Mouse (Mus musculus) midbrain, postnatal 0 days (tissue): Measurements from ENCODE around the gene Zfhx3. TPM values are rescaled to one million over a fixed set of nuclear protein-coding genes. Genes with fewer than 3 reads are reported as not detected.
A peak's percentile ranks its signal among the peaks of the same experiment; 100 is the strongest.

Experiments used
- ATAC-seq: fragments of 200-750 bp; cut with Nextera tagmentation; 2 replicates; pipeline ENCODE4 v1.8.0; 2017; ENCODE audit warnings: moderate number of reproducible peaks, mild to moderate bottlenecking, moderate TSS enrichment, moderate library complexity; ENCODE audit not compliant: low FRiP score
- DNase-seq: peaks from one replicate; pipeline ENCODE4 v3.0.0-alpha.2; 2015; ENCODE audit warnings: low spot score
- H3K27ac ChIP-seq: fragments of 300-500 bp; sonication (generic); 2 replicates; pipeline ENCODE4 v1.5.1; 2014; ENCODE audit warnings: low read depth, mild to moderate bottlenecking, low read length, mixed read lengths
- H3K27me3 ChIP-seq: fragments of 300-500 bp; sonication (generic); 2 replicates; pipeline ENCODE4 v1.6.1; 2014; ENCODE audit warnings: low read length, control low read depth, mixed read lengths; ENCODE audit not compliant: insufficient read depth
- H3K36me3 ChIP-seq: fragments of 300-500 bp; sonication (generic); 2 replicates; pipeline ENCODE4 v1.6.1; 2014; ENCODE audit warnings: low read length, control low read depth, mixed read lengths; ENCODE audit not compliant: insufficient read depth
- H3K4me1 ChIP-seq: fragments of 300-500 bp; sonication (generic); 2 replicates; pipeline ENCODE4 v1.6.1; 2014; ENCODE audit warnings: mild to moderate bottlenecking, control low read depth, antibody characterized with exemption, low read length, mixed read lengths; ENCODE audit not compliant: insufficient read depth
- H3K4me2 ChIP-seq: fragments of 300-500 bp; sonication (generic); 2 replicates; pipeline ENCODE4 v1.6.1; 2014; ENCODE audit warnings: low read depth, mild to moderate bottlenecking, low read length, mixed read lengths; ENCODE audit not compliant: poor library complexity, severe bottlenecking
- H3K4me3 ChIP-seq: fragments of 300-500 bp; sonication (generic); 2 replicates; pipeline ENCODE4 v1.5.1; 2014; ENCODE audit warnings: low read depth, mild to moderate bottlenecking, low read length, moderate library complexity
- H3K9ac ChIP-seq: fragments of 300-500 bp; sonication (generic); replicated peaks from 2 replicates; pipeline ENCODE4 v1.6.1; 2014; ENCODE audit warnings: mild to moderate bottlenecking, low read length, moderate library complexity, mixed read lengths; ENCODE audit not compliant: poor library complexity, severe bottlenecking
- H3K9me3 ChIP-seq: fragments of 300-500 bp; sonication (generic); 2 replicates; pipeline ENCODE4 v1.6.1; 2016; ENCODE audit warnings: low read length, control low read depth
- CTCF ChIP-seq: IDR thresholded peaks from 2 replicates; pipeline ENCODE4 v1.5.1; 2016; ENCODE audit warnings: antibody characterized with exemption, mild to moderate bottlenecking
- WGBS: fragments of 180-500 bp; shearing (Covaris S2); extraction: QIAGEN DNeasy Blood & Tissue Kit; methylation state at CpG from one replicate; pipeline ENCODE4 v1.1.7; 2014; 5-methylcytosine and 5-hydroxymethylcytosine counted together
- polyA plus RNA-seq: library from polyadenylated mRNA; unstranded; fragments of >200 nt; fragmentation: Nextera tagmentation; extraction: Ambion mirVana; gene quantifications from 2 replicates; pipeline ENCODE4 v1.2.1, GENCODE M21; 2015
- total RNA-seq: library from RNA; depleted of rRNA; stranded (reverse); fragments of >200 nt; gene quantifications from 2 replicates; pipeline ENCODE4 v1.2.3, GENCODE M21; 2014

The Zfhx3 gene
- total and polyA plus RNA-seq, 2 experiments from 2014 or later, result 33.1 to 44.5 TPM

DNA sequence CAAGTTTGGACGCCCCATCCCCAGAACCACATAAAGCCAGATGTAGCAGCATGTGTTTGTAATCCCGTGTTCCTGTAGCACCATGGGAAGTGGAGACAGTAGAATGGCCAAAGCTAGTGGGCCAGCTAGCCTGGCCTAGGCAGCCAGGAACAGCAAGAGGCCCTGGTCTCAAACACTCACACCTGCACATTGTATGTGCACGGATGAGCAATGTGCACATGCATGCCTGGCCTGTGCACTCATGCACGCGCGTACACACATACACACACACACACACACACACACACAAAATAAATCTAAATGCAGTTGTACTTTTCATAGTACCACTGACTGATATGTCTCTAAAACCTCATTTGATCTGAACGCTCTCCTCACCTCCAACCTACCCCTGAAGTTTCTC, 938.9 kb downstream of the Zfhx3 start:
- ATAC-seq (no peak), DNase-seq (no peak)
- Histone ChIP-seq H3K4me1 (no peaks in the 10 kb centered on the region), H3K9ac (no peak overlapping the region), H3K4me2 (no peak overlapping the region), H3K27ac (no peak overlapping the region), H3K9me3 (no peaks in the 10 kb centered on the region), H3K27me3 (no peaks in the 10 kb centered on the region), H3K4me3 (no peak overlapping the region), H3K36me3 (no peaks in the 10 kb centered on the region)
- 95% methylated on average over 7 of the region's 7 CpGs for WGBS
- TF ChIP-seq CTCF, result no peak

- no peak for TF ChIP-seq CTCF
- Histone ChIP-seq H3K4me1 (0 out of 2 replicates have a peak, but pooled peaks cover 3% of the 10 kb centered on the region), H3K27ac (no peak overlapping the region), H3K4me3 (no peak overlapping the region), H3K9ac (no peak overlapping the region), H3K36me3 (no peaks in the 10 kb centered on the region), H3K9me3 (no peaks in the 10 kb centered on the region), H3K4me2 (no peak overlapping the region), H3K27me3 (no peaks in the 10 kb centered on the region)
- DNase-seq (no peak), ATAC-seq (no peak)
- WGBS, result 79% methylated on average over 9 of the region's 9 CpGs
Measured at GRCm38 (mm10) chr8:108882073-108882472, 939.6 kb downstream of the Zfhx3 start.

- no peak for DNase-seq
- H3K4me2 ChIP-seq, result no peak overlapping the region
- H3K36me3 ChIP-seq, result no peaks in the 10 kb centered on the region
- H3K4me3 ChIP-seq, result no peak overlapping the region
- no peak overlapping the region for H3K9ac ChIP-seq
- H3K4me1 ChIP-seq, result 0 out of 2 replicates have a peak, but pooled peaks cover 3% of the 10 kb centered on the region
- no peaks in the 10 kb centered on the region for H3K9me3 ChIP-seq
- 89% methylated on average over 6 of the region's 6 CpGs for WGBS
- no peak for ATAC-seq
- H3K27ac ChIP-seq, result no peak overlapping the region
- no peaks in the 10 kb centered on the region for H3K27me3 ChIP-seq
- 0 out of 2 replicates have a peak, but pooled peaks have one; percentile 1 for TF ChIP-seq CTCF
Measured at GRCm38 (mm10) chr8:108883381-108883780, 940.9 kb downstream of the Zfhx3 start.

- Histone ChIP-seq H3K4me1 (peaks cover 9% of the 10 kb centered on the region; the same call in 1 of the 2 replicates), H3K27ac (peak overlapping the region; percentile 45; the same call in 1 of the 2 replicates), H3K9ac (no peak overlapping the region), H3K27me3 (no peaks in the 10 kb centered on the region), H3K36me3 (no peaks in the 10 kb centered on the region), H3K4me2 (no peak overlapping the region), H3K4me3 (no peak overlapping the region), H3K9me3 (no peaks in the 10 kb centered on the region)
- TF ChIP-seq CTCF, result no peak
- DNase-seq (no peak), ATAC-seq (no peak)
- WGBS, result 47% methylated on average over 4 of the region's 4 CpGs
Measured at GRCm38 (mm10) chr8:108884947-108885346, 942.5 kb downstream of the Zfhx3 start.

- Histone ChIP-seq H3K27me3 (no peaks in the 10 kb centered on the region), H3K4me3 (no peak overlapping the region), H3K27ac (peak overlapping the region; percentile 45), H3K36me3 (no peaks in the 10 kb centered on the region), H3K4me1 (peaks cover 9% of the 10 kb centered on the region; the same call in 1 of the 2 replicates), H3K4me2 (no peak overlapping the region), H3K9me3 (no peaks in the 10 kb centered on the region), H3K9ac (no peak overlapping the region)
- ATAC-seq, result no peak
- DNase-seq, result peak; percentile 74
- WGBS, result 53% methylated on average over 14 of the region's 14 CpGs
- no peak for TF ChIP-seq CTCF
Measured at GRCm38 (mm10) chr8:108885450-108885849, 943.0 kb downstream of the Zfhx3 start.

GRCm38 (mm10) chr8:108885861-108886260, 943.4 kb downstream of the Zfhx3 start:
- no peak overlapping the region for H3K4me2 ChIP-seq

More at GRCm38 (mm10) chr8:108885861-108886260, 943.4 kb downstream of the Zfhx3 start:
- no peak for TF ChIP-seq CTCF
- 46% methylated on average over 12 of the region's 12 CpGs for WGBS
- ATAC-seq, result no peak
- H3K4me1 ChIP-seq, result peaks cover 9% of the 10 kb centered on the region; the same call in 1 of the 2 replicates
- H3K9me3 ChIP-seq, result no peaks in the 10 kb centered on the region
- peak; percentile 62 for DNase-seq
- H3K27me3 ChIP-seq, result no peaks in the 10 kb centered on the region
- H3K27ac ChIP-seq, result 0 out of 2 replicates have a peak overlapping the region, but pooled peaks have one; percentile 45
- H3K9ac ChIP-seq, result no peak overlapping the region
- H3K4me3 ChIP-seq, result no peak overlapping the region
- H3K36me3 ChIP-seq, result no peaks in the 10 kb centered on the region
